Mouse (Mus musculus) adrenal gland, adult 18-20 months (tissue): Measurements from ENCODE around the gene Nfkbia. TPM values are rescaled to one million over a fixed set of nuclear protein-coding genes. Genes with fewer than 3 reads are reported as not detected.

Source experiments
- DNase-seq, 2 experiments: peaks; one replicate each; pipeline ENCODE4 v3.0.0; 2021 to 2022; ENCODE audit warnings: low spot score in 2 of 2
- total RNA-seq, 2 experiments: library from RNA; stranded (reverse); gene quantifications; 1 replicate in 1 of 2; 2 replicates in 1 of 2; pipeline ENCODE4 v1.2.3; 2021

Gene Nfkbia
- total RNA-seq, 2 experiments from 2014 or later: 72.4 to 107 TPM

DNA sequence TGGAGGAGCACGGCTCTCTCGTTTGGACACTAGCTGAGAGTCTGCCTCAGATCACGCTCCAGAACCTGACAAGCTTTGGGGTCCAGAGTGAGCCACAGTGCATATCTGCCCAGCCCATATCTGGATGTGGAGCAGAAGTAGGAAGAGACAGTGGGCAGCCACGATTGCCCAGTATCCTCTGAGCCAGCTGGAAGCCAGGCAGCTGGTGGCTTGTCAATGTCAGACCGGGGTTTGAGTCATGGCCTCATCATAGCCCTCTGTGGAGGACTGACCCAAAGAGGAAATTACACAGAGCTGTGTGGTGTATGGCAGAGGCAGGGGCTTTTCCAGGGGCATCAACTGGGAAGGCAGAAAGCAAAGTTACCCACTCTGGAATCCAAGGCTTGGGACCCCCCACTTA, 25.6 kb downstream of the Nfkbia start:
- DNase-seq: no peak

DNA sequence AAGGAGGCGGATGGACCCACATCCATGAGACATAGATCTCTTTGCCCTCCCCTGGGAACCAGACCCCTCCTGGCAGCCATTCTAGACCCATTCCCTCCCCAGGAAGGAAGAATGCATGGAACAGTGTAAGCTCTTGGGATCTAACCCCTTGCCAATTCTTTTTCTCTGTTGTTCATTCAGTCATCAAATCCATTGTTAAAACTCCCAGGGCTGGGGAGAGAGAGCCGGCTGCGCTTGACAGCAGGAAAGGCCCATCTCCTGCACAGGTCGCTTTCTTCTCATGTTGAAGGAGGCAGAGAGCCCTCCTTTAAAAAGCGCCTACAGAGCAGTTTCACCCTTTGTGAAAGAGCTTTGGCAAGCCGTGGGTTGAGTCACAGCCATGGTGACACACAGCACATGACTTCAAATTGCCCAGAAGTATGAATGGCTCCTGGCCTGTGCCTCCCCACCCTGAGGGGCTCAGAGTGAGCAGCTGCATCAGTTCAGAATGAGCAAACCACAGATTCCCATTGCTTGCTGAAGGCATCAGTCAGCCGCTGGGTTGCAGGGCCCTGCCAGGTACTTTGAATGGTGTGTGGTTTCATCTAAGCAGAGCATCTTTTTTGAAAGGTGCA, 26.3 kb downstream of the Nfkbia start:
- DNase-seq: peak; percentile 43 to 48

DNA sequence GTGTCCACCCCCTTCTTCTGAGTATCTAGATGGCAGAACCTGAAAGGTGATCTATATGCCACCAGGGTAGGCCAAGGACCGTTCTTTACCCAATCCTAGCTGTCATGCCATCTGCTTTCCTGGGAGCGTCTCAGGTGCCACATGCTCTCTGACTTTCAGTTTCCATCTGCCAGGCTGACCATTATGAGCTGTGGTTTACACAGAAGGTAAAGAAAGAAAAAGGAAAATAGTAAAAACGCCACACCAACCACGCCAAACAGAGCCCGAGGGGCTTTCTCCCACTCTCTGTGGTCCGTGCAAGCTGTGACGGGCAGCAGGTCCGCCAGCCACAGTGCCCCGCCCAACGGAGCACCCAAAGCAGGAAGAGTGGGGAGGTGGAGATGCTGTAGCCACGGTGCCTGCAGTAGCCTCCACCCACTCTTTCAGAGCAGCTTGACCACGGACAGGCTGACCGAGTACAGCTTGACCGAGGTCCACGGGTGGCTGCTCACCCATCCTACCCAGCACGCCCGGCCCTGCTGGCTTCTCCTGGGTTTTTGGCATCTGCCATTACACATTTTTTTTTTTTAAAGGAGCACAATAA, 27.0 kb downstream of the Nfkbia start:
- DNase-seq: no peak

DNA sequence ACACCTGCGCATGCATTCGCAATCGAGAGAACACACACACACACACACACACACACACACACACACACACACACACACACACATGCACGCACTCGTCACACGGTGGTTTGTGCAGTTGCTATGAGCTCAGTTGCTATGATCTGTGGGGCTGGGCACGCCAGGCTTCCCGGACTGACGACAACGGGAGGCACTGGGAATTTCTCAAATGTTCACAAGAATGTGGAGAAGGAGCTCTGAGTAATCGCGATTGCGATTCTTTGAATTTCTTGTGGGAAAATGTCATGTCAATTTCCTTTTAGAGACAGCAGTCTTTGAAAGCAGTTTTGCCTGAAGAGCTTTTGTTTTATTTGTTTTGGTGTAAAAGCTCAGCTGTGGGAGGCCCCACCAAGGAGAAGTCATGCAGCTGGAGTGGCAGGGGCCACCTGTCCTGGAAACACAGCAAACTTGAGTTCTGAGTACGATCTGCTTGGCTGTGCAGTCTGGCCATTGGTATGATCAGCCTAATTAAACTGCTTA, 27.5 kb downstream of the Nfkbia start:
- no peak for DNase-seq

DNA sequence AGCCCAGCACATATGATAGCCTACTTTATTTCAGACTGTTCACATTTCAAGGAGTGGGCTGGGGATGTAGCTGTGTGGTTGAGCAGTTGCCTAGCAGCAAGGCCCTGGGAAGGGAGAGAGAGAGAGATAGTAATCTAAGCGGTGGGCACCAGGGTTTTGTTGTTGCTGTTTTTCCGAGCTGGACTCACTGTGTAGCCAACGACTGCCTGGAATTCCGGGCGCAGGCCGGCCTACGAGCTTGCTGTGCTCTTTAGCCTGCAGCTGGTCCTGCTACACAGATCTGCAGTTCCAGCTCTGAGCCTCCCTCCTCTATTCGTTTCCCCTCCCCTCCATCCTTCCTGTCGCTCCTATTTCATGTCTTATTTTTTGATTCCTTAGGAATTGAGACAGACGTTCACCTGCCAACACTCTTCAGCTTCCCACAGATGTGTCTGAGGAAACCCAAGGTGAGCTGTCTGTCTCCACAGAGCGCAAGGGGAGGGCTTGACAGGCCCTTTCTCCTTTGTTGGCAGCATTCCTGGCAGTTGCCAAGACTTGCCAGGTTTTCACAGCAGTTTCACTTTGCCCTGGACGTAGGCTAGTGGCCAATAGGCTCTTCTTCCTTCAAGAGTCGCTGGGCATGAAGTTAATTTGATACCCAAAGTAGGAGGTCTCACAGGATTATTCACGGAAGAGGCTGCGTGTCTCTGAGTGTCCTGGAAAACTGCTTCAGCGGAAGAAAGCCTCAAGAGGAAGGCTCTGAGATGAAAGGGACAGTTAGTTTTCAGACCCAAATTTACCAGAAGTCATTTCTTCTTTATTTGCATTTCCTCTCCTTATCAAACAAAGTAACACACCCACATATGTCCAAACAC, 28.2 kb downstream of the Nfkbia start:
- DNase-seq: peak; percentile 46 to 49

DNA sequence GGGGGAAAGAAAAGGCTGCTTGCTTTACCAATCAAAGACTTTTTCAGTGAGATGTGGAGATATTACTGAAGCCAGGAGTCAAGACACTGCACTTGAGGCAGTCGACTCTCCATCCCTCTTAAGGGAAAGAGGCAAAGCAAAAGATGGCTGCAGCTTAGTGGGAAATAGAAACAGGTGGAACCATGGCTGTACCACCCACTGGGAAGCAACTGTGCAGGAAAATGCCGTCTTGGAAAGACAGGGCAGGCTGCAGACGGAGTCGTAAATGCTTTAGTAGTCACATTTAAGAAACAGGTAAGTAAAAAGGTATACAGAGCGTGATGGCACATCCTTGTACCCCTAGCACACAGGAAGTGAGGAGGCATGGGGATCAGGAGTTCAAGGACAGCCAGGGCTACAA, 29.4 kb downstream of the Nfkbia start:
- DNase-seq: no peak

DNA sequence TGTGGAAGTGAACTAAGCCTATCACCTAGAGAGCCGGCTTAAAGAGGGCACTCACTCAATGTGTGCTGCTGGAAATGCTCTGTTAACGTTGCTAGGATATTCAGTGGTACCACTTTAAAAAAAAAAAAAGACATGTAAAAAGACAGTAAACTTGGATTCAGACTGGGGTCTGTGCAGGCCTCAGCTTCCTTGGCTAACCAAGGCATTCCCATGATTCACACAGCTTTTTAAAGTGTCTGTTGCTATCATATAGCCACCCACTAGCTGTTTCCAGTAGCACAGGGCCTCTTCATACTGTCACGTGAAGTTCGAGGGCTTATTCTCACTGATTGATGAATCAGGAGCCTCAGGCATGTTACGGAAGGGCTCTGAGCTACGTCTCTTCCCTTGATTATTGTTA, 30.0 kb downstream of the Nfkbia start:
- no peak for DNase-seq

DNA sequence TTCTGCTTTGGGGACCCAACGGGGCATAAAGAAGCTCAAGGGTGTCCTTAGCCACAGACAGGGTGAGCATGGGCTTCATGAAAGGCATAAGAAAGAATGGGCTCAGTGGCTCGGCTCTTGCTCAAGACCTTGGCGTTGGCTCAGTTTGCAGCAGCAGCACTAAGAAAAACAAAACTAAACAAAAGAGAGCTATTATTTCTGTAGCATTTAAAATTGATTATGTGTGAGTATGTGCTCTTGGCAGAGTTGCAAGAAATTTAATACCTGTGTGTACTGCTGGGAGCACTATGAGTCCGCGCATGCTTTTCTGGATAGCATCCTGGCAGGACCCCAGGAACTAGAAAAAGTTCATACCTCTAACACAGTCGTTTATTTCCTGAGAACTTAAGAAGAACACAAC, 30.7 kb downstream of the Nfkbia start:
- DNase-seq: no peak

DNA sequence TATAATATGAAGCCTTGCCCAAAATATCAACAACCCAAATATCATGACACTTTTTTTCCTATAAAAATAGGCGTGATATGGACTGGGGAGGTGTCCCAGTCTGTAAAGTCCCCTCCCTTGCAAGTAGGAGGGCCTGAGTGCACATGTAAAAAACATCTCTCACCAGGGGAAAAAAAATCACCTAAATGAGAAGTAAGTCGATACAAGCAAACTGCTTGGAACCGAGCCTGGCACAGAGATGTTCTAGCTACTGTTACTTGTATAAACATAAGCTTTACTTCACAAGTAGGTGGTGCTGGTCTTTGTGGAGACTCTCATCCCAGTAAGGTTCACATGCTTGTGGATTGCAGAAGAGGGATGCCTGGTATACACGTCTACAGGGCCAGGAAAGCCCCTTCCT, 31.5 kb downstream of the Nfkbia start:
- no peak for DNase-seq

DNA sequence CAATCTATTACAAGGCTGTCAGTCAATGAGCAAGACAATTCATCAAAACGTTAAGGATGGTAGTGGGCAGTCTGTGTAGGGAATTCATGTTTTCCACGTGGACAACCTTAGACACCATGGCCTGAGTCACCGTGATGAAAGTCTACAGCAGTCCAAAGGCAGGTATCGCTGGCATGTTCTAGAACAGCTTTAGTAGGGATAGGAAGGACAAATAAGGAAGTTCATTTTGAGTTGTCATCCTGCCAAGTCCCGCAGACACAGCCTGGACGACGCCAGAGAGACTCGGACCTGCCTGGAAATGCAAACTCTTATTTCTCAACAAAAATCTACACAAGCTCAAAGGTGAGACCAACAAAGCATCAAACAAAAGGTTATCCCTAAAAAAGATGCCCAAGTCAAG, 32.7 kb downstream of the Nfkbia start:
- DNase-seq: no peak

DNA sequence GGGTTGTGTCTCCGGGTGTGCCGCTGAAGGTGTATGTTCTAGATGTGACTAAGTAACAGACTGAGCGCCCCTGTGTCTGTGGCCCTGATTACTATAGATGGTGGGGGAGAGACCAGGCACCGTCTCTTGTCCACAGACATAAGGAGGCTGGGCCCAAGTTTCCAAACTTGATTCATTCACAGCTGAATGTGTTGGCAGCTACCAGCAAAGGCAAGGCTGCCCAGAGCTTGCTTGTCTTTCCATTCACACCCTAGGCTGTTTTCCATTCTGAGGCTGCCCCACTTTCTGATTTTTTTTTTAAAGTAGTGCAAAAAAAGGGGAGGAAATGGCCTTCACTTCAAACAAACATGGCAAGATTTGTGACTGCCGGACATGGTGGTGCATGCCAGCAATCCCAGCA, 35.6 kb downstream of the Nfkbia start:
- DNase-seq: no peak

DNA sequence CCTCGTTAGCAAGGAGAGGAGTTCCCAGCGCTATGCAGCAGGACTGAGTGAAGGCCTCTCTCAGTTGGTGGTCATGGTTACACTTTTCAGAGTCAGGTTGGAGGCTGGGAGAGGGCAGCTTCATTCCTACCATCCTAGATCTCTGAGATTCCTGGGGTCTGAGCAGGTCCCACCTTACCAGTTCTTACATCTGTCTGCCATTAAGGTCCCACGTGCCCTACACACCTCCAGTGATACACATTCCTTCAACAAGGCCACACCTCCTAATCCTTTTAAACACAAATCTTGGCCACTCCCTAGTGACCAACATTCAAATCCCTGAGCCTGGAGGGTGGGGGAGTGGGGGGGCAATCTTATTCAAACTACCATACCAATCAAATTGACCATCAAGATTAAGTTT, 36.3 kb downstream of the Nfkbia start:
- DNase-seq: no peak

DNA sequence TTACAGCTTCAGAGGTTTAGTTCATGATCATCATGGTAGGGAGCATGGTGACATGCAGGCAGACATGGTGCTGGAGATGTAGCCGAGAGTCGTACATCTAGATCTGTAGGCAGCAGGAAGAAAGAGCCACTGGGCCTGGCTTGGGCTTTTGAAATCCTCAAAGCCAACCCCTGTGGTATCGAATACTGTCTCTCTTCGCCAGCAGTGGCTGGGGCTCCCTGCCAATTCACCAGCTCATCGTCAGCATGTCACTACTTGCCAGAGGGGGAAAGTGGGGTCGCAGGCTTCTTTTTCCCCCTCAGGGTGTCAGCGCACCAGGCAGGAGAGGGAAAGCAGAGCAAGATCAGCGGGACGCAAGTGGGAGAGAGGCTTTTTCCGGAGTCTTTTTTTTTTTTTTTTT, 37.2 kb downstream of the Nfkbia start:
- DNase-seq: no peak

DNA sequence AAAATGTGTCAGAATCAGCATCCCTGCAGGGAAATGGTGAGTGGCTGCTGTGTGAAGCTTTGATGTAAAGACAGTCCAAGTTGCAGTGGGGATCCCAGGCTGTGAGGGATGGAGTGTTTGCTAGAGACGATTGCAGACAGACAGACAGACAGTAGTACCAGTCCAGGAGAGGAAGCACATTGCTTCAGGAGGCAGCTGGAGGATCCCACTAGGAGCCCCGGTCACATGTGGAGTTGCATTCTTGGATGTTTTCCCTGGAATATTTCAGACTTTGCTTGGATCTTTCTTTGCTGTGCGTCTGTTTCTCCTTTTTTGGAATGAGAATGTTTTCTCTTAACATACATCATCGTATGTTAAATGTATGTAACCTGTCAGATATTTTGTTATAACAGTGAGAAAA, 38.5 kb downstream of the Nfkbia start:
- no peak for DNase-seq

DNA sequence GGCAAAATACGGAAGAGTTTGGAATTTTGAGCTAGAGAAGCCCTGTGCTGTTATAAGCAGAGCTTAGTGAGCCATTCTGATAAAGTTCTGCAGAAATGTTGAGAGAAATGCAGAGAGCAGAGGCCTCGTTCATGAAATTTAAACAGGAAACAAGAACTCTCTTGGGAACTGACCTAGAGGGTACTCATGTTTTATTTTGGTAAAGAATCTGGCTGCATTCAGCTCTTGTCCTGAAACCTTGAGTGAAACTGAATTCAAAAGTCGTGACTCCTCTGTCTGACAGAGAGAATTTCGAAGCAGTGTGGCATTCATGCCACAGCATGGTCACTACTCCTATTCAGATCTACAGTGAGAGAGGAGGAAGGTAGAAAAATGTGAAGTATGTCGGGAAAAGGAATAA, 39.6 kb downstream of the Nfkbia start:
- DNase-seq: no peak

DNA sequence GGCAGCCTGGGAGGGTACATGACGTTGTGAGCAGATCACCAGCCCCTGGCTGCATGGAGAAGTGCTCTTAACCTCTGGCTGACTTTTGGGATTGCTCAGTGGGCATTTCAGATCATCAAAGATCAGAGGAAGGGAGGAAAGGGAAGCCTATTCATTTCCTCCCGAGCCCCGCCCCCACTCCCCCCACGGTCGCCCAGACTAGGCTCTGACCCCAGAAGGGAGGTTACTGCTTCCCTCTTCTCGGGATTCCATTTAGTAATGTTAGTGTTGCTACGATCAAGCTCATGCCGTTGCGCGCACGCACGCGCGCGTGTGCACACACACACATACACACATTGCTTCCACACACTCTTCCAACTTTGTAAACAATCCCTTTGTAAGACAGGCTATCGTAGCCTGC, 42.0 kb downstream of the Nfkbia start:
- DNase-seq: no peak

DNA sequence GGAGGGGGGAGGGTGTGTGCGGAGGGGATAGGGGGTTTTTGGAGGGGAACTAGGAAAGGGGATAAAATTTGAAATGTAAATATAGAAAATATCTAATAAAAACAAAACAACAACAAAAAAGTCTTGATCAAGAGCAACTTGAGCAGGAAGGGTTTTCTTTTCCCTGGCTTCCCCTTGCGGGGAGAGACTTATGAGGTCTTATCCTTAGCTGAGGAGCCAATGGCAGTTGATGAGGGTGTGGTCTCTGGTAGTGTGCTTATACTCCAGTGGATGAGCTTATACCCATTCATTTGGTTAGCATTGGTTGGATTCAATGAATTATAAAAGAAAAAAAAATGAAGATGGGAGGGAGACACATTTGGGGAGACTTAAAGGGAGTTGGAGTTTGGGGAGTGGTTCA, 43.4 kb downstream of the Nfkbia start:
- no peak for DNase-seq

DNA sequence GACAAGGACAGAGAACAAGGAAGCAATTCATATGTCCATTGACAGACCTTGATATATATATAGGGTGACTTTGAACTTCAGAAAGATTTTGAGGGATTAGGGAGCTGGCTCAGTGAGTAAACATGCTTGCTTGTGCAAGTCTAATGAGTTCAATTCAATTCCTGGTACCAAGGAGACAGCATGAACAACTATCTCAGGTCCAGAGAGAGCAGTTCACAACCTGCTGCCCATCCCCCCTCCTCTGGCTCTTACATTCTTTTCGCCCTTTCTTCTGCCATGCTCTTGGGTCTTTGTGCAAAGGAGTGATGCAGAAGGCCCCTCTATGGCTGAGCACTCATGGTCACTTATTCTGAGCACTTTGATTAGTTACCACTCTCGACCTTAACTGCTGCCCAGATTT, 44.0 kb downstream of the Nfkbia start:
- DNase-seq: no peak

DNA sequence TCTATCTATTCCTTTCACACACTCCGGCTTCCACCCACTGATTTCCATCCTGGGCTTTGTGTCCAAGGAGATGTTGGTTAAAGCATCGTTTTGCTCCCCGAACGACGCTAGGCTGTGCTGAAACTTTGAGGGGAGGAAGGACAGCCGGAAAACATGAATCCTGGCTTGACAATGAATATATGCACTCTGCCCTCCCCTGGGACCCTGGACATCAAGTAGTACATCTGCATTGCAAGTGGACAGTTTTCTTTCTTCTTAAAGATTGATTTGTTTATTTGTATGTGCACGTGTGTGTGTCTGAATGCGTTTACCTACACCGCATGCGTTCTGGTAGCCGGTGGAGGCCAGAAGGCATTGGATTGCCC, 45.1 kb downstream of the Nfkbia start:
- no peak for DNase-seq

DNA sequence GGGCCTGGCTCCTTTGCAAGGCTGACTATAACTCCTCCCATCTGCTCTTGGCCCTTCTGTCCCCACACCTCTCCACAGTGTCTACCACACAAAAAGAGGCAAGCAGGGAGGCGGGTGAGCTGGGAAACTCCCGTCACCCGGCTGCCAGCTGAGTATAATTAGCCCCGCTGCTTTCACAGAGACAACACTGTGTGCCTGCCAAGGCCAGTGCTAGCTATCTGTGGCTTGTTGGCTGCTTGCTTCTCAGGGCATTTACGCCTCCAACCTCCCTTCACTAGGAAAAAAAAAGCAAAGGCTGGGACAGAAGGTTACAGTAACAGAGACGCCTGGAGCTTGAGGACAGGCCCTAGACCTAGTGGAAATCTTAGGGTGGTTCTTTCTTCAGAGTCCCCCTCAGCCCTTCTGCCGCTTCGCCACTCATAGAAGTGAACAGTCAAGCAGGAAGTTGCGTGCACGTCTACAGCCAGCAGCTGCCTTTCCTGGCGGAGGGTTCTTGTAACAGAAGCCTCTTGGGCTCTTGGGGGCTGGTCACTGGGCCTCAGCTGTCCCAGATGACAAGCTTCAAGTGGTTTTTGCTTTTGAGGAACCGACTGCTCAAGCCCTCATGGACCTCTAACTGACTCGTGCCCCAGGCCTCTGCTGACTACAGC, 45.6 kb downstream of the Nfkbia start:
- no peak for DNase-seq

DNA sequence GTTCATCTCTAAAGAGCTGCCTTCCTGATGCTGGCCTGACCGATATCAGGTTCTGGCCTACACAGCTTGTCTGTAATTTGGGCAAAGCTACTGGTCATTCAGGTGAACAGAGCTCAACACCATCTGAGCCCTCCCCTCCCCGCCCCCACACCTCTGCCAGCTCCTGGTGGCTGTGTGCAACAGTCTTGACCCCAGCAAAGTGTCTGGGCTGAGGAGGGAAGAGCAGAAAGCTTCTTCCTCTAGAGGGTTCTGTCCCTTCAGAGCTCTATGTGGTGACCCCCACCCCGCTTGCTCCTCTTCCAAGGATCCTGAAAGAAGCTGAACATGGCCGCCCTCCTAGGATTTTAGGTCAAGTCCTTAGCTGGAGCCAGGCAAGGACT, 46.1 kb downstream of the Nfkbia start:
- DNase-seq: no peak

DNA sequence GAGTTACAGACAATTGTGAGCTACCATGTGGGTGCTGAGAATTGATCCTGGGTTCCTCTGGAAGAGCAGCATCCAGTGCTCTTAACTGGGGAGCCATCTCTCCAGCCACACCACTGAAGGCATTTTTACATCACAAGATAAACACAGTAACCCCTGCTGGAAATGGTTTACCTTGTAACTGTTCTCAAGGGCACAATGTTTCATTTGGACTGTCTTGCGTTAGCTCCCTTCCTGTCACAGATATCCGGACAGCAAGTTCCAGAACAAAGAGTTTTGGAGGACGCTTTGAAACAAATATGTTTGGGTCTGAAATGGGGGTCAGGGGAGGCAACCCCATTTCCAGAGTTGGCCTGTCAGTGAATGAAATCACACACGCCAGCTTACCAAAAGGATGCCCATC, 46.9 kb downstream of the Nfkbia start:
- DNase-seq: no peak
